Mouse (Mus musculus) inflammation-experienced regulatory T-cells, adult 6 months (primary cell): ENCODE measurements at regions not wholly inside any gene's neighbourhood (a gene's known extent, or its start where the extent isn't known, plus 50 kb on each side); places are given as distances from the start of the nearest gene placed in this dataset.

Source experiments
- ATAC-seq: one replicate; pipeline ENCODE4 v1.8.0; 2017

GRCm38 (mm10) chr12:80017376-80017929 lies 95.4 kb downstream of the Zfp36l1 start:
- ATAC-seq: peak; percentile 75

DNA sequence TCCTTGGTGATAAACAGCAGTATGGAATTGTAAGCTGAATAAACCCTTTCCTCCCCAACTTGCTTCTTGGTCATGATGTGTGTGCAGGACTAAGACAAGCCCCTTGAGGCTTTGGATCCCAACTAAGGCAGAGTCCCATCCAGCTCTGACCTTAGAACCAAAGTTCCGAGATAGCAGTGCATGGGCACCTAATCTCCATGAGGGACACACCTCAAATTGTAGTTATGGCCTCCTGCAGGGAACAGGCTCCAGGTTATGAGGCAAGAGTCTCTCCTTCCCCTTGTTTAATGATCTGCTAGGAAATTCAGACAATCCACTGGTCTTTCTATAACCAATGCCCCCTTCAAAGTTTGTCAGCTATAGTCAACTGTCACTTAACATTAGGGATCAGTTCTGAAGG lies 96.9 kb downstream of the Zfp36l1 start:
- no peak for ATAC-seq

DNA sequence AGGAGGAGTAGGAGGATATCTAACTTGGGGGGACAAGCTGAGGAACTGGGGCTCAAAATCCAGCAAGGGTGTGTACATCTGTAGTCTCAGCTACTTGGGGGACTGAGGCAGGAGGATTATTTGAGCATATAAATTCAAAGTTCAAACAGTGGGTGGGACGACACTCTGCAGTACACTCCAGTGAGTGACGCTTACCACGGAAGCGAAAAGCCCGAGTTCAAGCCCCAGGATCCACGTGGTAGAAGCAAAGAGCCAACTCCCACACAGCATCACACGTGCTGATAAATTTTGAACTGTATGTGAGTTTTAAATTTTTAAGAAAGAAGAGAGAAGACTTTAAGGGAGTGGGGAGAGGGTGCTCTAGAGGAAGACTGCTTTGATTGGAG lies 98.2 kb downstream of the Zfp36l1 start:
- ATAC-seq: peak; percentile 63

GRCm38 (mm10) chr12:80013904-80014597 lies 98.8 kb downstream of the Zfp36l1 start:
- peak; percentile 68 for ATAC-seq

- ATAC-seq: no peak
Observed at GRCm38 (mm10) chr12:80013577-80013903, 99.3 kb downstream of the Zfp36l1 start.

GRCm38 (mm10) chr12:80011916-80012315 lies 100.9 kb downstream of the Zfp36l1 start:
- no peak for ATAC-seq

DNA sequence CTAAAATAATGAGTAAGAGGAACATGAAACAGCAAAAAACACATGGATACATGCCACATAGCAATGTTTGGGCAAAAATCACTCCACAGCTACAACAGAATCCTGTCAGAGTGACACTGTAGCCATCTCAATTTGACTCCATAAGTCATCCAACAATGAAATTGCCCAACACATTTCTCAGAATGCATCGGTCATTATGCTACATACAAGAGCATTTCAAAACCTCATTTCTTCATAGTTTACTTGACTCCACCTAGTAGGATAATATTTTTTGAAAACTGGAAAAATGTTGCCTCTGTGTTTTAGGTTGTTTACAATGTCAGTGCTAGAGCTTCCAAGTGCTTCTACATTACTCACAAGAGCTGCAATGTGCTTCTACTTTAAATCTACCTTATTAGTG lies 101.9 kb downstream of the Zfp36l1 start:
- ATAC-seq: no peak

- no peak for ATAC-seq
Observed at GRCm38 (mm10) chr12:80010220-80010619, 102.6 kb downstream of the Zfp36l1 start.

- ATAC-seq: no peak
Observed at GRCm38 (mm10) chr12:80007849-80008248, 105.0 kb downstream of the Zfp36l1 start.

DNA sequence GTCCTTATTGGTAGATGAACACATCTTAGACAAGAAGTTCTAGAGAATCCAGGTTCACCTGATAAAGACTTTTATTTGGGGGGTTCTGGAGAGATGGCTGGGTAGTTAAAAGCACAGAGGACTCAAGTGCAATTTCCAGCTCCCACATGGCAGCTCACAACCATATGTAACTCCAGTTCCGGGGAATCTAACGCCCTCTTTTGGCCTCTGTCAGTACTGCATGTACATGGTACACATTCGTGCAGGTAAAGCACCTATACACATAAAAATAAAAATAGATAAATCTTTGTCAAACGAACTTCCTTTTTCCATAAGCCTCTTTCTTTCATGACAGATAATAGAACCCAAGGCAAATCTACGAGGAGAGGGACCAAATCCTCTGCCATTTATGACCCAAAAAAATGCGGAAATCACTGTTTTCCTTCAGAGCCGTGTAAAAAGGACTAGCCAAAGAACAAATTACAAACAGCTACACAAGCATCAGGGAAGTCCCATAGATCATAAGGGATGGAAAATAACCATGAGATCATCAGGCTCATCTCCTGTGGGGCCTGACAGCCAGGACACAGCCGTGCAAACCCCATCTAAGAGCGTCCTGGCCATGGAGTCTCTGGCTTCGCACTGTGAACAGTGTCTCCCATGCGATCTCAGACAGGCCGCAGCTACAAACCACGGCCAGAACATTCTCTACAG lies 107.4 kb downstream of the Zfp36l1 start:
- no peak for ATAC-seq

- no peak for ATAC-seq
Observed at GRCm38 (mm10) chr12:80004575-80004974, 108.2 kb downstream of the Zfp36l1 start.

DNA sequence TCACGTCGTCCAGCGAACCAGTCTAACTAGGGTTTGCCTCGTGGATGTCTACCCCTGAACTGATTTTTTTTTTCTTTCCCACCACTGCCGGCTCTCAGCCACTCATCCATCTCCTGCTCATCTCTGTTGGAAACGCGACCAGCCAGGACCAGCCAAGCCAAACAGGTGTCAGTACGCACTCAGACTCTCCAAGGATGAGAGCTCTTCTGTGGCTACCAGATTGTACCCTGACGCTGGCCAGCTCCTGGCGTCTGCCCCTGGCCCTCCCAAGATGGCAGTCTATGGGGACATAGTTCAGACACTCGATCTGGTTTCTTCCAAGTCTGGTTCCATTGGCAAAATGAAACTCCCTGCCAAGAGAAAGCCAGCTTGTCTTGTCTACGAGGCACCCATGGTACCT lies 109.3 kb downstream of the Zfp36l1 start:
- ATAC-seq: no peak

- no peak for ATAC-seq
Observed at GRCm38 (mm10) chr12:80002474-80003125, 110.2 kb downstream of the Zfp36l1 start.

DNA sequence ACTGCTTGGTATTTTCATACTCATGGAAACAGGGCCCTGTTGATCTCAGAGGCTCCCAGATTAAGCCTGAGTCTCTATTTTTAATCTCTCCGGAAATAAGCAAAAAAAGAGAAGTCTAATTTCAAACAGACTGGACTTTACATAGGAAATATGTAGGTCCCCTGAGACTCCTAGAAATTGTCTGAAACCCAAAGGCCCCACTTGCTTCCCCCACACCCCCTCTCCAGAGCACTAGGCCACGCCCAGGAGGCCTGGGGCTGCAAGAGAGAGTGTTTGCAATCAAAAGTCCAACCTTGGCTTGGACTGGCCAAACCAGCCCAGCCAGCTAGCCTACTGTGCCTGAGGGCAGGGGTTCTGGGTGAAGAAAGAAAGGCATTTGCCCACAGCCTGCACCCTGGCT lies 111.0 kb downstream of the Zfp36l1 start:
- no peak for ATAC-seq

- no peak for ATAC-seq
Observed at GRCm38 (mm10) chr12:79999868-80000370, 112.9 kb downstream of the Zfp36l1 start.

GRCm38 (mm10) chr12:79998788-79999187 lies 114.0 kb downstream of the Zfp36l1 start:
- no peak for ATAC-seq

- ATAC-seq: no peak
Observed at GRCm38 (mm10) chr12:79998339-79998738, 114.5 kb downstream of the Zfp36l1 start.

- ATAC-seq: no peak
Observed at GRCm38 (mm10) chr12:79997201-79997600, 115.6 kb downstream of the Zfp36l1 start.

DNA sequence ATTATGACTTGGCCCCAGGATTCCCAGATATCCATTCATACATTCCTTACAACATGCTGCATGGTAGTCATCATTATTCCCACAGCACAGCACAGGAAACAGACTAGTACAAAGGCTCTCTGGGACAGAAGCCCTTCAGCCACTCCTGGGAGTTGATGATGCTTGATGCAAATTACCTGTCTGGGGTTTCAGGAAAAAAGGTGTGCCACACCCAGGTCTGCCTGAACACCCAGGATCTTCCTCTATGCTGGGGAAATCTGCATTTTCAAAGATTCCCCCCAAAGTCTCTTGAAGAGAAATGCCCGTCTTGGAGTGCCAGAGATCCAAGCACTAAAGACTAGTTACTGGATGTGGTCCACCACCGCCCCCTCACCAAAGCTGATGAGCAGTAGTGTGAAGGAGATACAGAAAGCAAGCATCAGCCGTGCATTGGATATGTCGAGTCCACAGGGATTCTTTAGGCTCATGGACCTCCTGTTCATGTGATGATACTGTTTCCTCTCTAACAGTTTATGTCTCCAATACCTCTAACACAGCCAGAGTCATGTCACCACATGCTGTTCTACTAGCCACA lies 117.2 kb downstream of the Zfp36l1 start:
- no peak for ATAC-seq

DNA sequence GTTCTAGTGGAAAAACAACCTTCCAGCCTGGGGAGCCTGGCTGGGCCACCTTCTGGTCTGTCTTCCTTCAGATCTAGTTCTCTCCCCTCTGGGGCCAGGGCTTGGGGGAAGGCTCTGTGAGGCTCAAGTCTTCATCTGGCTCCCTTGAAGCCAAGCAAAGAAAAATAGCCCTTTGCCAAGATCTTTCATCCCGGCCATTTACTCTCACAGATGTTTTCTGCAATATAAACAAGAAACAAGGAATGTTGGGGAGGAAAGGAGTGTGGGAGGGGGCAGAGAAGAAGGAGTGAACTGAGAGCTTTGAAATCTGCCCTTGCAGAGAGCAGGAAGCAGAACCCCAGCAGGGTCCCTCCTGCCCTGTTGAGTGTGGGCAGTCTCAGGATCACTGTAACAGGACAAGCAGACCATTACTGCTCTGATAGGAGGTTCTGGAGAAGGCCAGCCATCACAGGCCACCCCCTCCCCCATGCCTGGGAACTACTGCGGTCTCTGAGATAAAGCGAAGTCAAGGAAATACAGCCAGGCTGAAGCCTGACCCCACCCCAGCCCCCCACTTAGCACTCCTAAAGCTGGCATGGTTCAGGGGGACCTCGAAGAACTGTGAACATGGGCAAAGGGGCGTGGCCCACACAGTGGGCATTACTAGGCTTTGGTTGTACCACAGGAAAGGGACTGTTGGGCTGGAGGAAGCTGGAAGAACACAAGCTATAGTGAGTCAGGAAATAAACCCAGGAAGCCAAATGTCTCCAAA lies 118.8 kb downstream of the Zfp36l1 start:
- no peak for ATAC-seq

DNA sequence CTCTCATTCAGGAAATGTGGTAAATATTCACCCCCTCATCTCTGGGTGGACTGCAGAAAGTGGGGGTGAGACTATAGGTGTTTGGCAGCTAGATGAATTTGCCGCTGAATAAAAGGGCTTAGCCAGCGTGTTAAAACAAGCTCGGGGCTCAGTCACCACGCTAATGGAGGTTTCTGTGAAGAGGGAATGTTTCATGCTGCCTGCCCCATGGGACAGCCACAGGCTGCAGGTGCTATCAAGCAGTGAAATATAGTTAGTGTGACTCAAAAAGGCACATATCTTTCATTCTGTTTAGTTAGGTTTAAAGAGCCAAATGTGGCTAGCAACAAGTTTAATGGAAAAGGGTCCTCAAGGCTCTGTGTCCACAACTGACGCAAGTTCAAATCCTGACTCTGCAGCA lies 121.5 kb downstream of the Zfp36l1 start:
- no peak for ATAC-seq

GRCm38 (mm10) chr12:79990751-79991150 lies 122.1 kb downstream of the Zfp36l1 start:
- no peak for ATAC-seq
